Mouse (Mus musculus): Measurements from ENCODE around the gene Rpl9-ps1. TPM values are rescaled to one million over a fixed set of nuclear protein-coding genes. Genes with fewer than 3 reads are reported as not detected.

Rpl9-ps1 gene
- polyA plus RNA-seq, 1 experiment: not detected

DNA sequence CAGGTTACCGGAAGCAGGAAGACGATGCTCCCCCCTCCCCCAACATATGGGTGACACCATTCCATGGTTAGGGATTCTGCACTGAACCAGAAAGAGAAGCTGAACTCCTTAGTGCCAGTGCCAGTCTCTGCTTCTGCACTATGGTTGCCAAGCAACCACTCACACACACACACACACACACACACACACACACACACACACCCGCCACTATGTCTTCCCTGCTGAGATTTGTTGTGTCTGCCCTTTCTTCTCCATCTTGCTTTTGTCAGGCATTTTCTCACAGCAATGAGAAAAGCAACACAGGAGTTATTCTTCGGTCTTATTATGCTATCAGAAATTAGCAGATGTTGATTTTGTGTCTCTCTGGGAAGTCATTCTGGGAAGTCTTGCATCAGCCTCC, 11.0 kb downstream of the Rpl9-ps1 start:
- TF ChIP-seq E2F4 (IDR thresholded peaks at IDR 0.05; ENCODE audit: insufficient read depth) (no peak), MAX (IDR thresholded peaks at IDR 0.05; ENCODE audit: low read depth) (no peak), TCF12 (IDR thresholded peaks at IDR 0.05; ENCODE audit: insufficient read depth, poor library complexity, severe bottlenecking) (no peak), POLR2AphosphoS2 (IDR thresholded peaks at IDR 0.05; ENCODE audit: insufficient read length, low read depth) (no peak), POLR2A (IDR thresholded peaks at IDR 0.05; ENCODE audit: insufficient read length, low read depth) (no peak), REST (IDR thresholded peaks at IDR 0.05; ENCODE audit: insufficient read depth, insufficient read length) (no peak), MYOD1 (IDR thresholded peaks at IDR 0.05; ENCODE audit: control insufficient read depth in 1 of 3, insufficient read length in 2 of 3, low read depth in 2 of 3) (no peak), MYOG (IDR thresholded peaks at IDR 0.05; ENCODE audit: control insufficient read depth in 1 of 3, insufficient read depth in 1 of 3, insufficient read length in 2 of 3, low read depth in 2 of 3) (no peak), USF1 (IDR thresholded peaks at IDR 0.05; ENCODE audit: low read depth) (no peak), CEBPB (IDR thresholded peaks at IDR 0.05; ENCODE audit: insufficient read depth, poor library complexity, severe bottlenecking) (no peak), TCF3 (IDR thresholded peaks at IDR 0.05; ENCODE audit: insufficient read length, low read depth) (no peak), SRF (IDR thresholded peaks at IDR 0.05; ENCODE audit: control insufficient read depth, insufficient read length, low read depth) (no peak)
- H3K27me3 ChIP-seq (ENCODE audit: control insufficient read depth, insufficient read depth, insufficient read length): no peaks in the 10 kb centered on the region

DNA sequence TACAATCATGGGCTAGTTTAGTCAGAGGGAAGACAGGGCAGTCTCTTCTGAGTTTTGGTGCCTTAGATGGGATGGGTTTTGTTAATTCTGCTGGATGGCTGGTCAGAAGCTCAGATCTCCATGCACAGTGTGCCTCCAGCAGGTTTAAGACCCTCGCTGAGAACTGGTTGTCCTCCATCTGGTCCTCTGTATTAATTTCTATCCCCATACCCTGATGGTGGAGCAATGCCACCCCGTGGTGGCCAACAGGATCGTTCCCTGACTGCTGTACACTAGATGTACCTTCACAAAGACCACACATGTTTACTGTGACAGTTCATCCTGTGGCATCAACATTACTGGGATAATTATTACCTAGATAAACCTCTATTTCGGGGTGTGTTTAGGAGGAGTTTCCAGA, 12.7 kb downstream of the Rpl9-ps1 start:
- H3K4me3 ChIP-seq: no peak overlapping the region
- TF ChIP-seq POLR2AphosphoS2 (IDR thresholded peaks at IDR 0.05; ENCODE audit: insufficient read length, low read depth) (no peak), CEBPB (IDR thresholded peaks at IDR 0.05; ENCODE audit: insufficient read depth, poor library complexity, severe bottlenecking) (no peak), SRF (IDR thresholded peaks at IDR 0.05; ENCODE audit: control insufficient read depth, insufficient read length, low read depth) (no peak), TCF3 (IDR thresholded peaks at IDR 0.05; ENCODE audit: insufficient read length, low read depth) (no peak), MYOD1 (IDR thresholded peaks at IDR 0.05; ENCODE audit: control insufficient read depth in 1 of 3, insufficient read length in 2 of 3, low read depth in 2 of 3) (no peak), TCF12 (IDR thresholded peaks at IDR 0.05; ENCODE audit: insufficient read depth, poor library complexity, severe bottlenecking) (no peak), MYOG (IDR thresholded peaks at IDR 0.05; ENCODE audit: control insufficient read depth in 1 of 3, insufficient read depth in 1 of 3, insufficient read length in 2 of 3, low read depth in 2 of 3) (no peak), MAX (IDR thresholded peaks at IDR 0.05; ENCODE audit: low read depth) (no peak), REST (IDR thresholded peaks at IDR 0.05; ENCODE audit: insufficient read depth, insufficient read length) (no peak), E2F4 (IDR thresholded peaks at IDR 0.05; ENCODE audit: insufficient read depth) (no peak), POLR2A (IDR thresholded peaks at IDR 0.05; ENCODE audit: insufficient read length, low read depth) (no peak), USF1 (IDR thresholded peaks at IDR 0.05; ENCODE audit: low read depth) (no peak)
- H3K79me2 ChIP-seq (ENCODE audit: control insufficient read depth, insufficient read depth): no peaks in the 10 kb centered on the region
- H3K27me3 ChIP-seq (ENCODE audit: control insufficient read depth, insufficient read depth, insufficient read length): no peaks in the 10 kb centered on the region
- H3K36me3 ChIP-seq (ENCODE audit: control insufficient read depth, insufficient read depth): no peaks in the 10 kb centered on the region
- H3K4me2 ChIP-seq (ENCODE audit: low read depth): no peak overlapping the region
- no peak overlapping the region for H3ac ChIP-seq (ENCODE audit: control insufficient read depth, insufficient read length)

More for the DNA sequence above, 11.0 kb downstream of the Rpl9-ps1 start:
- Histone ChIP-seq H3K79me2 (ENCODE audit: control insufficient read depth, insufficient read depth) (no peaks in the 10 kb centered on the region), H3ac (ENCODE audit: control insufficient read depth, insufficient read length) (no peak overlapping the region), H3K36me3 (ENCODE audit: control insufficient read depth, insufficient read depth) (no peaks in the 10 kb centered on the region), H3K4me3 (no peak overlapping the region), H3K4me2 (ENCODE audit: low read depth) (no peak overlapping the region)

DNA sequence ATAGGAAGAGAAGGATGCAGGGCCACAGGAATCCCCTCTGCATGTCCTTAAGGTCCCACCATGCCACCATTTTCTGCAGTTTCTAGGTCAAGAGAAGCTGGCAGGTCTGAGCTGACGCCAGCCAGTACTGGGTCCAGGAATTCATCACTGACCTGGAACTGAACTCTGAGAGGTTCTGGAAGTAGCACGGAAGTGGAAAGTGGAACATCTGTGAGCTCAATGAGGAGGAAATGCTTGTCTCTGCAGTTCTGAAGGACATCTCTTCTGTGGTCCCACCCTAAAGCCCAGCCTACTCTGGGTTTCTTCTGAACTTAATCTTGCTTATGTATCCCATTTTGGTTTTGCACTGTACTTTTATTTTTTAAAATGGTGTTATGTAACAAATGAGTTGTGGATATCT, 14.4 kb downstream of the Rpl9-ps1 start:
- Histone ChIP-seq H3K27me3 (ENCODE audit: control insufficient read depth, insufficient read depth, insufficient read length) (no peaks in the 10 kb centered on the region), H3K4me3 (no peak overlapping the region), H3K4me2 (ENCODE audit: low read depth) (no peak overlapping the region), H3ac (ENCODE audit: control insufficient read depth, insufficient read length) (no peak overlapping the region), H3K36me3 (ENCODE audit: control insufficient read depth, insufficient read depth) (no peaks in the 10 kb centered on the region), H3K79me2 (ENCODE audit: control insufficient read depth, insufficient read depth) (no peaks in the 10 kb centered on the region)
- no peak for TF ChIP-seq E2F4 (IDR thresholded peaks at IDR 0.05; ENCODE audit: insufficient read depth)
- TF ChIP-seq MAX (IDR thresholded peaks at IDR 0.05; ENCODE audit: low read depth): no peak
- TF ChIP-seq TCF12 (IDR thresholded peaks at IDR 0.05; ENCODE audit: insufficient read depth, poor library complexity, severe bottlenecking): no peak
- TF ChIP-seq CEBPB (IDR thresholded peaks at IDR 0.05; ENCODE audit: insufficient read depth, poor library complexity, severe bottlenecking): no peak
- no peak for TF ChIP-seq USF1 (IDR thresholded peaks at IDR 0.05; ENCODE audit: low read depth)
- no peak for TF ChIP-seq SRF (IDR thresholded peaks at IDR 0.05; ENCODE audit: control insufficient read depth, insufficient read length, low read depth)
- no peak for TF ChIP-seq MYOD1 (IDR thresholded peaks at IDR 0.05; ENCODE audit: control insufficient read depth in 1 of 3, insufficient read length in 2 of 3, low read depth in 2 of 3)
- TF ChIP-seq POLR2A (IDR thresholded peaks at IDR 0.05; ENCODE audit: insufficient read length, low read depth): no peak

DNA sequence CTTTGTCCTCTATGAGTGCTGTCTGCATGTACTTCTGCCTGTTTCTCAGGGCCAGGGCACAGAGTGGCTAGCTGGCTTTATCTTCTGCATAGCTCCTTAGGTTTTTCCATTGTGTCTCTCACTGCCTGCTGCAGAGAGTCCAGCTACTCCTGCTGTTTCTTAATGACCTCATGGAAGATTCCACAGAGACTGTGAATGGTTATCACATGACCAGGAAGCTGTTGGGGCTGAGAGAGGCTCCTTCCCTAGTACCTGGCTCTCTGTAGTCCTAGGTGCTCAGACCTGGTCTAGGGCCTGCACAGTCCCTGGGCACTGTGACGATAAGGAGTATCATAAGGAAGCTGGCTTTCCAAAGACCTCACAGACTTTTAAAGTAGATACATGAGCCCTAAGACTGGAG, 14.8 kb downstream of the Rpl9-ps1 start:
- Histone ChIP-seq H3ac (ENCODE audit: control insufficient read depth, insufficient read length) (no peak overlapping the region), H3K36me3 (ENCODE audit: control insufficient read depth, insufficient read depth) (no peaks in the 10 kb centered on the region), H3K4me3 (no peak overlapping the region), H3K79me2 (ENCODE audit: control insufficient read depth, insufficient read depth) (no peaks in the 10 kb centered on the region), H3K4me2 (ENCODE audit: low read depth) (no peak overlapping the region), H3K27me3 (ENCODE audit: control insufficient read depth, insufficient read depth, insufficient read length) (no peaks in the 10 kb centered on the region)
- TF ChIP-seq USF1 (IDR thresholded peaks at IDR 0.05; ENCODE audit: low read depth) (peak; percentile 41), MYOD1 (IDR thresholded peaks at IDR 0.05; ENCODE audit: control insufficient read depth in 1 of 3, insufficient read length in 2 of 3, low read depth in 2 of 3) (no peak), TCF3 (IDR thresholded peaks at IDR 0.05; ENCODE audit: insufficient read length, low read depth) (no peak)

DNA sequence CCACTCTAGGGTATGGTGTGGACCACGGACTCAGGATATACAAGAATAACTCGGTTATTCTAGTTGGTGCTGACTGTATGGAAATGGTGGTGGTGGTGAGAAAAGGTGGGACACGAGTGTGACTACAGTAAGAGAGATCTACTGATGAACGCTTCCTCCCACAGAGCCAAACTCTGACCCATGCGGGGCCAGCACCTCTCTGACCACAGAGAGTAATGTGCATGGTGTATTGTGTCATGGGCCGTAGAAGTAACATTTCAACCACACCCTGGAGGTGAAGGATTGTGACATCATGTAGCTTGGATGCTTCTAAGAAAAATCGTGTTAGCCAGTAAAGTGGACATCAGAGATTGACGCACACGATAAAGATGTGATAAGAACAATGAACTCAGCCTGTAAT, 16.6 kb downstream of the Rpl9-ps1 start:
- no peaks in the 10 kb centered on the region for H3K27me3 ChIP-seq (ENCODE audit: control insufficient read depth, insufficient read depth, insufficient read length)
- no peaks in the 10 kb centered on the region for H3K79me2 ChIP-seq (ENCODE audit: control insufficient read depth, insufficient read depth)
- H3K36me3 ChIP-seq (ENCODE audit: control insufficient read depth, insufficient read depth): no peaks in the 10 kb centered on the region
- H3ac ChIP-seq (ENCODE audit: control insufficient read depth, insufficient read length): no peak overlapping the region
- TF ChIP-seq SRF (IDR thresholded peaks at IDR 0.05; ENCODE audit: control insufficient read depth, insufficient read length, low read depth) (no peak), POLR2A (IDR thresholded peaks at IDR 0.05; ENCODE audit: insufficient read length, low read depth) (no peak), MYOG (IDR thresholded peaks at IDR 0.05; ENCODE audit: control insufficient read depth in 1 of 3, insufficient read depth in 1 of 3, insufficient read length in 2 of 3, low read depth in 2 of 3) (no peak), TCF3 (IDR thresholded peaks at IDR 0.05; ENCODE audit: insufficient read length, low read depth) (no peak), USF1 (IDR thresholded peaks at IDR 0.05; ENCODE audit: low read depth) (no peak), CEBPB (IDR thresholded peaks at IDR 0.05; ENCODE audit: insufficient read depth, poor library complexity, severe bottlenecking) (no peak), REST (IDR thresholded peaks at IDR 0.05; ENCODE audit: insufficient read depth, insufficient read length) (no peak), MAX (IDR thresholded peaks at IDR 0.05; ENCODE audit: low read depth) (no peak)
- no peak overlapping the region for H3K4me2 ChIP-seq (ENCODE audit: low read depth)
- no peak overlapping the region for H3K4me3 ChIP-seq
